11 mouse cellular contexts compared by ENCODE assay signal in genomic region chr14:13982174-13982573, GRCm38 (mm10). TPM values are rescaled to one million over a fixed set of nuclear protein-coding genes. Genes with fewer than 3 reads are reported as not detected.
DNase-seq lines count a peak whose midpoint lies in the region; ATAC-seq and TF ChIP-seq lines count a peak whose summit lies in the region.
"Had no signal": no experiment of that assay in that cellular context is flagged by ENCODE, and none has a peak within 500 bp of the region (broad histone marks: within the 10 kb centered on the region; RNA-seq: fewer than 3 reads in every experiment).

No protein-coding gene starts in this region.

- H3K27me3 ChIP-seq in kidney, adult 2 months (replicated peaks; ENCODE audit: control insufficient read depth, insufficient read depth, low read length) = no peaks in the 10 kb centered on the region
- H3K27me3 ChIP-seq in thymus, adult 2 months (ENCODE audit: control insufficient read depth, insufficient read depth, low read length) = no peaks in the 10 kb centered on the region

- no peaks in the 10 kb centered on the region; the same call in 1 of the 2 replicates for H3K4me1 ChIP-seq in kidney, adult 2 months (ENCODE audit: control insufficient read depth, insufficient read depth, low read length)
- peaks cover 3% of the 10 kb centered on the region; the same call in 1 of the 2 replicates for H3K4me1 ChIP-seq in thymus, adult 2 months (replicated peaks; ENCODE audit: control insufficient read depth, insufficient read depth, low read length)

- H3K36me3 ChIP-seq in kidney, adult 2 months (ENCODE audit: control insufficient read depth, insufficient read depth, low read length) = no peaks in the 10 kb centered on the region
- H3K36me3 ChIP-seq in thymus, adult 2 months (ENCODE audit: control insufficient read depth, insufficient read depth, low read length) = no peaks in the 10 kb centered on the region
- H3K36me3 ChIP-seq: heart, embryonic 12.5 days had no signal

- DNase-seq in kidney, adult 2 months = no peak
- DNase-seq in kidney, adult 11 months = no peak
- peak; percentile 48 for DNase-seq in CD4-positive, CD25-positive, alpha-beta regulatory T cell, adult 2 months (ENCODE audit: low read depth, low spot score)
- peak; percentile 18 for DNase-seq in lung, postnatal 10 days
- DNase-seq in heart, adult 11 months = no peak
- no peak for DNase-seq in thymus, adult 2 months
- DNase-seq: right cerebral cortex, postnatal 4 days had no signal

- H3K4me3 ChIP-seq in kidney, adult 2 months (ENCODE audit: insufficient read depth, low read depth, low read length) = no peak overlapping the region
- no peak overlapping the region for H3K4me3 ChIP-seq in thymus, adult 2 months (ENCODE audit: control insufficient read depth, insufficient read depth, low read length)
- H3K4me3 ChIP-seq: heart, embryonic 12.5 days had no signal

- H3K27ac ChIP-seq in kidney, adult 2 months (ENCODE audit: insufficient read depth, low read depth, low read length) = no peak overlapping the region
- H3K27ac ChIP-seq in thymus, adult 2 months (ENCODE audit: control insufficient read depth, insufficient read depth, low read length) = no peak overlapping the region
- H3K27ac ChIP-seq: hindbrain, embryonic 14.5 days had no signal

- TF ChIP-seq POLR2A in kidney, adult 2 months (IDR thresholded peaks at IDR 0.05; ENCODE audit: low read depth, low read length) = no peak
- TF ChIP-seq POLR2A in thymus, adult 2 months (IDR thresholded peaks at IDR 0.05; ENCODE audit: control insufficient read depth, extremely low read depth, insufficient read depth, low read length, poor library complexity) = no peak

- peak; percentile 52 for ATAC-seq in activated CD4-positive, CD25-positive, alpha-beta regulatory T cell, adult 4 months
- no peak for ATAC-seq in megakaryocyte, adult 5-6 weeks (ENCODE audit: poor library complexity, severe bottlenecking)

- 72% methylated on average over 2 of the region's 2 CpGs for WGBS in kidney, adult 2 months
- WGBS in thymus, adult 2 months = 83% methylated on average over 2 of the region's 2 CpGs

- peak; percentile 50; the same call in 1 of the 2 replicates for TF ChIP-seq CTCF in kidney, adult 2 months (conservative IDR thresholded peaks at IDR 0.05; ENCODE audit: insufficient read depth, insufficient read length, low read depth, low read length)
- TF ChIP-seq CTCF in thymus, adult 2 months (IDR thresholded peaks at IDR 0.05; ENCODE audit: borderline replicate concordance, control insufficient read depth, extremely low read depth, insufficient read depth, low read length, poor library complexity) = no peak

RNA-seq across cellular contexts. Expression of gene Thoc7, which starts 20.5 kb away (rescaled TPM):
- polyA plus RNA-seq in kidney, adult 2 months (2012; rRNA removed) = 30.5 and 47.3 TPM in 2 replicates
- 100 to 1,000 TPM; 129 to 167 TPM for polyA plus RNA-seq in activated CD4-positive, CD25-positive, alpha-beta regulatory T cell, adult 4 months (2017; shearing (Covaris generic))
- total RNA-seq in megakaryocyte, adult 5-6 weeks (2015) = 200 and 258 TPM in 2 replicates
- 223 and 268 TPM in 2 replicates for total RNA-seq in megakaryocyte, adult 5-6 weeks (2017)
- 25.0 and 33.4 TPM in 2 replicates for polyA plus RNA-seq in thymus, adult 2 months (2012; rRNA removed)

RNA-seq across cellular contexts. Expression of gene Atxn7, which starts 20.9 kb away (rescaled TPM):
- polyA plus RNA-seq in kidney, adult 2 months (2012; rRNA removed) = 23.7 and 30.7 TPM in 2 replicates
- polyA plus RNA-seq in activated CD4-positive, CD25-positive, alpha-beta regulatory T cell, adult 4 months (2017; shearing (Covaris generic)) = 10 to 100 TPM; 10.9 to 13.3 TPM
- 20.1 and 23.6 TPM in 2 replicates for total RNA-seq in megakaryocyte, adult 5-6 weeks (2015)
- total RNA-seq in megakaryocyte, adult 5-6 weeks (2017) = 21.3 and 21.5 TPM in 2 replicates
- polyA plus RNA-seq in thymus, adult 2 months (2012; rRNA removed) = 51.1 and 55.1 TPM in 2 replicates

Comparison
In these comparisons a context has a peak if more than half of its experiments do, and no peak if none do; other contexts are left out.
1. DNase-seq: peak in CD4-positive, CD25-positive, alpha-beta regulatory T cell, adult 2 months (single experiment) and lung, postnatal 10 days (single experiment); none in kidney, adult 2 months (single experiment), kidney, adult 11 months (single experiment), heart, adult 11 months (single experiment) and thymus, adult 2 months (single experiment).